Mouse (Mus musculus): ENCODE measurements at regions not wholly inside any gene's neighbourhood (a gene's known extent, or its start where the extent isn't known, plus 50 kb on each side); places are given as distances from the start of the nearest gene placed in this dataset.

GRCm38 (mm10) chr16:24225897-24226296 is 167.4 kb upstream of the Lpp start:
- TF ChIP-seq POLR2A (IDR thresholded peaks at IDR 0.05; ENCODE audit: control insufficient read depth, extremely low read depth, insufficient read depth, low read length, poor library complexity) (no peak), CTCF (IDR thresholded peaks at IDR 0.05; ENCODE audit: borderline replicate concordance, control insufficient read depth, extremely low read depth, insufficient read depth, low read length, poor library complexity) (no peak)
